Mouse (Mus musculus) stomach, embryonic 16.5 days (tissue): Measurements from ENCODE around the gene Tcp11l1. TPM values are rescaled to one million over a fixed set of nuclear protein-coding genes. Genes with fewer than 3 reads are reported as not detected.

ENCODE experiments used
- ATAC-seq: fragments of 200-750 bp; cut with Nextera tagmentation; 2 replicates; pipeline ENCODE4 v1.8.0; 2017; ENCODE audit warnings: moderate number of reproducible peaks, moderate TSS enrichment; ENCODE audit not compliant: insufficient read depth, low FRiP score
- H3K27ac ChIP-seq: fragments of 300-500 bp; sonication (generic); 2 replicates; pipeline ENCODE4 v1.5.1; 2014; ENCODE audit warnings: low read length
- H3K27me3 ChIP-seq: fragments of 300-500 bp; sonication (generic); 2 replicates; pipeline ENCODE4 v1.6.1; 2014; ENCODE audit warnings: low read length, control low read depth, mixed read lengths; ENCODE audit not compliant: control insufficient read depth, insufficient read depth
- H3K36me3 ChIP-seq: fragments of 300-500 bp; sonication (generic); 2 replicates; pipeline ENCODE4 v1.6.1; 2014; ENCODE audit warnings: low read length; ENCODE audit not compliant: control insufficient read depth, insufficient read depth
- H3K4me1 ChIP-seq: fragments of 300-500 bp; sonication (generic); 2 replicates; pipeline ENCODE4 v1.6.1; 2014; ENCODE audit warnings: low read length, control low read depth, mixed read lengths; ENCODE audit not compliant: control insufficient read depth, insufficient read depth
- H3K4me2 ChIP-seq: fragments of 300-500 bp; sonication (generic); 2 replicates; pipeline ENCODE4 v1.6.1; 2014; ENCODE audit warnings: low read depth, low read length, mixed read lengths
- H3K4me3 ChIP-seq: fragments of 300-500 bp; sonication (generic); replicated peaks from 2 replicates; pipeline ENCODE4 v1.5.1; 2014; ENCODE audit warnings: mild to moderate bottlenecking, low read length
- H3K9ac ChIP-seq: fragments of 300-500 bp; sonication (generic); 2 replicates; pipeline ENCODE4 v1.6.1; 2014; ENCODE audit warnings: low read length
- H3K9me3 ChIP-seq: fragments of 300-500 bp; sonication (generic); replicated peaks from 2 replicates; pipeline ENCODE4 v1.6.1; 2016; ENCODE audit warnings: low read length, control low read depth; ENCODE audit not compliant: control insufficient read depth
- WGBS: fragments of 180-500 bp; shearing (Covaris S2); extraction: QIAGEN DNeasy Blood & Tissue Kit; methylation state at CpG from one replicate; pipeline ENCODE4 v1.1.7; 2014; 5-methylcytosine and 5-hydroxymethylcytosine counted together
- polyA plus RNA-seq: library from polyadenylated mRNA; unstranded; fragments of >200 nt; fragmentation: Nextera tagmentation; extraction: Ambion mirVana; gene quantifications from 2 replicates; pipeline ENCODE4 v1.2.1, GENCODE M21; 2015

The Tcp11l1 gene
- polyA plus RNA-seq, 1 experiment from 2014 or later = 25.8 TPM

GRCm38 (mm10) chr2:104741015-104741758 is 29.2 kb upstream of the Tcp11l1 start:
- Histone ChIP-seq H3K9me3 (no peaks in the 10 kb centered on the region), H3K4me1 (peaks cover 11% of the 10 kb centered on the region; the same call in 1 of the 2 replicates), H3K9ac (no peak overlapping the region), H3K4me3 (peak overlapping the region; percentile 79), H3K27ac (no peak overlapping the region), H3K27me3 (no peaks in the 10 kb centered on the region), H3K4me2 (peak overlapping the region; percentile 76), H3K36me3 (no peaks in the 10 kb centered on the region)
- no peak for ATAC-seq
- WGBS = 31% methylated on average over 7 of the region's 7 CpGs

- H3K9ac ChIP-seq = no peak overlapping the region
- H3K27ac ChIP-seq = no peak overlapping the region
- no peaks in the 10 kb centered on the region for H3K36me3 ChIP-seq
- H3K4me1 ChIP-seq = peaks cover 11% of the 10 kb centered on the region; the same call in 1 of the 2 replicates
- WGBS = 45% methylated on average over 7 of the region's 7 CpGs
- H3K4me2 ChIP-seq = no peak overlapping the region
- H3K27me3 ChIP-seq = no peaks in the 10 kb centered on the region
- no peak overlapping the region for H3K4me3 ChIP-seq
- no peak for ATAC-seq
- H3K9me3 ChIP-seq = no peaks in the 10 kb centered on the region
Measured at GRCm38 (mm10) chr2:104740248-104740949, 28.4 kb upstream of the Tcp11l1 start.

GRCm38 (mm10) chr2:104739691-104740090 is 27.7 kb upstream of the Tcp11l1 start:
- Histone ChIP-seq H3K27me3 (no peaks in the 10 kb centered on the region), H3K36me3 (no peaks in the 10 kb centered on the region), H3K9ac (no peak overlapping the region), H3K4me3 (no peak overlapping the region), H3K27ac (no peak overlapping the region), H3K4me1 (peaks cover 11% of the 10 kb centered on the region; the same call in 1 of the 2 replicates), H3K9me3 (no peaks in the 10 kb centered on the region), H3K4me2 (no peak overlapping the region)
- WGBS = 90% methylated on average over 2 of the region's 2 CpGs
- ATAC-seq = no peak

- Histone ChIP-seq H3K9me3 (no peaks in the 10 kb centered on the region), H3K4me3 (no peak overlapping the region), H3K4me1 (peaks cover 3% of the 10 kb centered on the region; the same call in 1 of the 2 replicates), H3K27ac (peak overlapping the region; percentile 48; the same call in 1 of the 2 replicates), H3K27me3 (no peaks in the 10 kb centered on the region), H3K4me2 (no peak overlapping the region), H3K9ac (no peak overlapping the region), H3K36me3 (no peaks in the 10 kb centered on the region)
- ATAC-seq = peak; percentile 25; the same call in 1 of the 2 replicates
- WGBS = 50% methylated on average over 7 of the region's 7 CpGs
Measured at GRCm38 (mm10) chr2:104736241-104736640, 24.3 kb upstream of the Tcp11l1 start.

GRCm38 (mm10) chr2:104732562-104733256 is 20.7 kb upstream of the Tcp11l1 start:
- Histone ChIP-seq H3K9me3 (no peaks in the 10 kb centered on the region), H3K4me2 (no peak overlapping the region), H3K27ac (no peak overlapping the region), H3K4me1 (no peaks in the 10 kb centered on the region), H3K4me3 (no peak overlapping the region), H3K9ac (no peak overlapping the region), H3K36me3 (no peaks in the 10 kb centered on the region), H3K27me3 (no peaks in the 10 kb centered on the region)
- WGBS = 63% methylated on average over 7 of the region's 7 CpGs
- ATAC-seq = no peak

GRCm38 (mm10) chr2:104732033-104732444 is 20.1 kb upstream of the Tcp11l1 start:
- WGBS = 75% methylated on average over 9 of the region's 9 CpGs
- H3K27ac ChIP-seq = no peak overlapping the region; the same call in 1 of the 2 replicates
- ATAC-seq = no peak
- H3K9ac ChIP-seq = no peak overlapping the region
- no peaks in the 10 kb centered on the region for H3K36me3 ChIP-seq
- no peak overlapping the region for H3K4me2 ChIP-seq
- H3K4me3 ChIP-seq = no peak overlapping the region
- H3K9me3 ChIP-seq = no peaks in the 10 kb centered on the region
- no peaks in the 10 kb centered on the region for H3K27me3 ChIP-seq
- H3K4me1 ChIP-seq = no peaks in the 10 kb centered on the region

- no peaks in the 10 kb centered on the region for H3K4me1 ChIP-seq
- H3K9me3 ChIP-seq = no peaks in the 10 kb centered on the region
- H3K36me3 ChIP-seq = no peaks in the 10 kb centered on the region
- no peak overlapping the region for H3K27ac ChIP-seq
- no peak overlapping the region for H3K4me3 ChIP-seq
- 51% methylated on average over 1 of the region's 1 CpGs for WGBS
- ATAC-seq = no peak
- no peak overlapping the region for H3K9ac ChIP-seq
- H3K4me2 ChIP-seq = no peak overlapping the region
- H3K27me3 ChIP-seq = no peaks in the 10 kb centered on the region
Measured at GRCm38 (mm10) chr2:104727369-104727768, 15.4 kb upstream of the Tcp11l1 start.

- Histone ChIP-seq H3K36me3 (no peaks in the 10 kb centered on the region), H3K27me3 (no peaks in the 10 kb centered on the region), H3K9ac (no peak overlapping the region), H3K4me1 (no peaks in the 10 kb centered on the region), H3K9me3 (no peaks in the 10 kb centered on the region), H3K4me2 (no peak overlapping the region), H3K27ac (no peak overlapping the region), H3K4me3 (no peak overlapping the region)
- ATAC-seq = no peak
- WGBS = 70% methylated on average over 3 of the region's 3 CpGs
Measured at GRCm38 (mm10) chr2:104722021-104722420, 10.1 kb upstream of the Tcp11l1 start.

- WGBS = 87% methylated on average over 4 of the region's 4 CpGs
- Histone ChIP-seq H3K27ac (no peak overlapping the region), H3K36me3 (no peaks in the 10 kb centered on the region), H3K4me1 (no peaks in the 10 kb centered on the region), H3K27me3 (no peaks in the 10 kb centered on the region), H3K4me3 (no peak overlapping the region), H3K9ac (no peak overlapping the region), H3K9me3 (no peaks in the 10 kb centered on the region), H3K4me2 (no peak overlapping the region)
- ATAC-seq = no peak
Measured at GRCm38 (mm10) chr2:104717827-104718226, 5.9 kb upstream of the Tcp11l1 start.
